Mouse (Mus musculus): ENCODE results near the gene Spcs2.

- no peak for TF ChIP-seq POLR2A (IDR thresholded peaks at IDR 0.05; ENCODE audit: control insufficient read depth, extremely low read depth, insufficient read depth, low read length, poor library complexity)
- no peak for TF ChIP-seq CTCF (IDR thresholded peaks at IDR 0.05; ENCODE audit: borderline replicate concordance, control insufficient read depth, extremely low read depth, insufficient read depth, low read length, poor library complexity)
Observed at GRCm38 (mm10) chr7:99805340-99805739, 57.9 kb downstream of the Spcs2 start.
